Mouse (Mus musculus) liver, embryonic 14.5 days (tissue): Measurements from ENCODE around the gene Tmem135.

Source experiments
- CTCF ChIP-seq: IDR thresholded peaks from 2 replicates; pipeline ENCODE4 v1.5.1; 2016; ENCODE audit warnings: antibody characterized with exemption, low read depth, control low read depth
- EP300 ChIP-seq: IDR thresholded peaks from 2 replicates; pipeline ENCODE4 v1.6.1; 2016; ENCODE audit warnings: antibody characterized with exemption, low read depth

DNA sequence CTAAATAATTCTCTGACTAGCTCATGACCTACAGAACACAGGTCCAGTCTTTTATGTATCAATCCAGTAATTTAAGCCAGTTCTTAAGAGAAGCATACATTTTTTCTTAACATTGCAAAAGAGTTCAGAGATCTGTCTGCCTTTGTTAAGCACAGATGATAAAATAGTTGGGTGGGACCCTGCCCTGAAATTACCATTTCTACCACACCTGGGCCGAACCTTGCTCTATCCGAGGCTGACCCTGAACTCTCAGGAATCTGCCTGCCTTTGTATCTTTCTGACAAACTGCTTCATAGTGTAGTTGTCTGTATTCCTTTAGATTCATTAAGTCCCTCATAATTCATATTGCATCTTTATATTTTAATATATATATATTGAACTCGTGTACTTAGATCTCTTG, 87.9 kb downstream of the Tmem135 start:
- TF ChIP-seq CTCF (no peak), EP300 (no peak)
